Comparison of ENCODE assay signal across 18 mouse cellular contexts in the genomic region with DNA sequence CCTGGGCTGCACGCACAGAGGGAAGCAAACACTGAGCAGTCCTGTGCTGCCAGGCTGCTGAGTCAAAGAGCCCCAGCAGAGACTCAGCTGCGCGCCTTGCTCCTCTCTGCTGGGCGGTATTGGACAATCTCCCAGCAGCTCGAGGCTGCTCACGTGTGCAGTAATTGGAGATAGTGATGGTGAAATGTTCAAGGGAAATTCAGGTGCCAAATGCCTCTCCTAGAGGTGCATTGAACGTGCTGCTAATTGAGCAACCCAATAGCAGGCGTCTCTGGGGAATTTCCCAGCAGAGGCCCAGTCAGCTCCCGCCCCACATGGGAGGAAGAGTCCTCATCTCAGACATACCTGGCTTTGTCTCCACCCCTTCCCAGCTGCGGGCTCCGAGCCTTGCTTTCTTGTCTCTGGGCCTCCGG. TPM values are rescaled to one million over a fixed set of nuclear protein-coding genes. Genes with fewer than 3 reads are reported as not detected.
DNase-seq lines count a peak whose midpoint lies in the region; ATAC-seq lines count a peak whose summit lies in the region.
"Had no signal": no experiment of that assay in that cellular context is flagged by ENCODE, and none has a peak within 500 bp of the region (broad histone marks: within the 10 kb centered on the region; RNA-seq: fewer than 3 reads in every experiment).

No protein-coding gene starts in this region.

- intact Hi-C loops in heart, postnatal 25 days (cut with DNase I), result no loop called here

- H3K4me2 ChIP-seq in heart, embryonic 15.5 days, result no peak overlapping the region
- no peak overlapping the region for H3K4me2 ChIP-seq in embryonic facial prominence, embryonic 15.5 days (replicated peaks)
- H3K4me2 ChIP-seq: midbrain, embryonic 15.5 days had no signal

- ATAC-seq in heart, embryonic 15.5 days (replicated peaks; ENCODE audit: insufficient number of reproducible peaks, insufficient read depth, low FRiP score, low read depth), result 0 out of 2 replicates have a peak, but pooled peaks have one; percentile 58
- peak; percentile 72 for ATAC-seq in embryonic facial prominence, embryonic 15.5 days (ENCODE audit: insufficient number of reproducible peaks, low FRiP score, low TSS enrichment, low read depth)
- ATAC-seq: CD4-positive, CD25-positive, alpha-beta regulatory T cell, adult 4 months; midbrain, embryonic 15.5 days had no signal

- H3K27me3 ChIP-seq in heart, embryonic 15.5 days, result peaks cover 26% of the 10 kb centered on the region
- H3K27me3 ChIP-seq in embryonic facial prominence, embryonic 15.5 days, result no peaks in the 10 kb centered on the region
- H3K27me3 ChIP-seq: midbrain, embryonic 15.5 days had no signal

- no peaks in the 10 kb centered on the region for H3K9me3 ChIP-seq in heart, embryonic 15.5 days (replicated peaks)
- no peaks in the 10 kb centered on the region for H3K9me3 ChIP-seq in embryonic facial prominence, embryonic 15.5 days (replicated peaks)
- H3K9me3 ChIP-seq: forebrain, embryonic 10.5 days; midbrain, embryonic 15.5 days had no signal

- H3K4me3 ChIP-seq in heart, embryonic 15.5 days, result no peak overlapping the region
- no peak overlapping the region for H3K4me3 ChIP-seq in embryonic facial prominence, embryonic 15.5 days (replicated peaks)
- H3K4me3 ChIP-seq: forebrain, embryonic 10.5 days; layer of hippocampus, adult 2 months; midbrain, embryonic 15.5 days had no signal

- H3K9ac ChIP-seq in heart, embryonic 15.5 days, result no peak overlapping the region
- no peak overlapping the region for H3K9ac ChIP-seq in embryonic facial prominence, embryonic 15.5 days
- H3K9ac ChIP-seq: midbrain, embryonic 15.5 days had no signal

- no peaks in the 10 kb centered on the region for H3K36me3 ChIP-seq in heart, embryonic 15.5 days
- no peaks in the 10 kb centered on the region for H3K36me3 ChIP-seq in embryonic facial prominence, embryonic 15.5 days
- H3K36me3 ChIP-seq: forebrain, embryonic 10.5 days; midbrain, embryonic 15.5 days had no signal

- H3K4me1 ChIP-seq in heart, embryonic 15.5 days (replicated peaks), result 0 out of 2 replicates have a peak, but pooled peaks cover 10% of the 10 kb centered on the region
- no peaks in the 10 kb centered on the region for H3K4me1 ChIP-seq in embryonic facial prominence, embryonic 15.5 days
- H3K4me1 ChIP-seq: midbrain, embryonic 15.5 days had no signal

- 48% methylated on average over 12 of the region's 12 CpGs for WGBS in heart, embryonic 15.5 days
- WGBS in embryonic facial prominence, embryonic 15.5 days, result 27% methylated on average over 12 of the region's 12 CpGs

- H3K27ac ChIP-seq in heart, embryonic 15.5 days, result no peak overlapping the region
- H3K27ac ChIP-seq in embryonic facial prominence, embryonic 15.5 days (replicated peaks), result no peak overlapping the region
- H3K27ac ChIP-seq: forebrain, embryonic 10.5 days; layer of hippocampus, adult 2 months; midbrain, embryonic 15.5 days had no signal

- no peak for DNase-seq in heart, postnatal 25 days (ENCODE audit: low spot score)
- DNase-seq in right cerebral cortex, postnatal 14 days, result peak; percentile 19
- no peak for DNase-seq in right cerebral cortex, postnatal 36 days (ENCODE audit: low spot score in 2 of 2)
- no peak for DNase-seq in cerebellum, adult 11 months
- no peak for DNase-seq in natural killer cell, adult 2 months (ENCODE audit: low spot score in 2 of 2)
- DNase-seq: cerebellum, postnatal 10 days; heart, adult 11 months; heart, postnatal 10 days; kidney, adult 11 months; lung, postnatal 36 days had no signal

RNA-seq across cellular contexts. Expression of gene Gm826, which starts 20.4 kb away (rescaled TPM):
- polyA plus RNA-seq in heart, embryonic 15.5 days (2015; fragmentation: Nextera tagmentation; extraction: Ambion mirVana), result 12.2 and 14.5 TPM in 2 replicates
- total RNA-seq in heart, postnatal 25 days (2021), result 1 to 10 TPM; 8.1 to 9.4 TPM
- polyA plus RNA-seq in embryonic facial prominence, embryonic 15.5 days (2015; fragmentation: Nextera tagmentation; extraction: Ambion mirVana), result 0.91 and 0.96 TPM in 2 replicates
- total RNA-seq: layer of hippocampus, adult 2 months; left cerebral cortex, postnatal 36 days; neutrophil, adult 5-6 weeks had no signal
- polyA plus RNA-seq: CD4-positive, CD25-positive, alpha-beta regulatory T cell, adult 4 months; forebrain, embryonic 10.5 days; midbrain, embryonic 15.5 days had no signal

RNA-seq across cellular contexts. Expression of gene Mafb, which starts 53.3 kb away (rescaled TPM):
- polyA plus RNA-seq in heart, embryonic 15.5 days (2015; fragmentation: Nextera tagmentation; extraction: Ambion mirVana), result 6.7 and 9.5 TPM in 2 replicates
- 10 to 100 TPM; 11.2 to 13.1 TPM for total RNA-seq in heart, postnatal 25 days (2021)
- 40.0 and 42.5 TPM in 2 replicates for polyA plus RNA-seq in embryonic facial prominence, embryonic 15.5 days (2015; fragmentation: Nextera tagmentation; extraction: Ambion mirVana)
